Mouse (Mus musculus): ENCODE data around the gene Dnajc22. TPM values are rescaled to one million over a fixed set of nuclear protein-coding genes. Genes with fewer than 3 reads are reported as not detected.

Dnajc22 gene
- total and polyA plus RNA-seq, 3 experiments, result 0.31 to 4.4 (median 3.2) TPM

- DNase-seq, result no peak
Observed at GRCm38 (mm10) chr15:99115065-99115423, 22.1 kb downstream of the Dnajc22 start.

- peak; percentile 6 for DNase-seq
Observed at GRCm38 (mm10) chr15:99116539-99116938, 23.6 kb downstream of the Dnajc22 start.

GRCm38 (mm10) chr15:99120814-99121213 lies 27.8 kb downstream of the Dnajc22 start:
- DNase-seq, result no peak

GRCm38 (mm10) chr15:99122642-99123041 lies 29.7 kb downstream of the Dnajc22 start:
- DNase-seq, result no peak

- no peak for DNase-seq
Observed at GRCm38 (mm10) chr15:99125711-99126080, 32.7 kb downstream of the Dnajc22 start, which contains the start of gene Spats2. Gene Spats2 (plus strand): TSS chr15:99125916.

GRCm38 (mm10) chr15:99126081-99126815 lies 33.3 kb downstream of the Dnajc22 start:
- peak; percentile 93 for DNase-seq

- DNase-seq, result no peak
Observed at GRCm38 (mm10) chr15:99126816-99127365, 33.9 kb downstream of the Dnajc22 start.

- no peak for DNase-seq
Observed at GRCm38 (mm10) chr15:99127851-99128522, 35.0 kb downstream of the Dnajc22 start.

- DNase-seq, result no peak
Observed at GRCm38 (mm10) chr15:99129441-99129840, 36.5 kb downstream of the Dnajc22 start.

- DNase-seq, result no peak
Observed at GRCm38 (mm10) chr15:99129956-99130910, 37.3 kb downstream of the Dnajc22 start.

- DNase-seq, result no peak
Observed at GRCm38 (mm10) chr15:99138389-99138788, 45.4 kb downstream of the Dnajc22 start.

GRCm38 (mm10) chr15:99139669-99140068 lies 46.7 kb downstream of the Dnajc22 start:
- peak; percentile 71 for DNase-seq

- no peak for DNase-seq
Observed at GRCm38 (mm10) chr15:99150516-99150915, 57.5 kb downstream of the Dnajc22 start.

- DNase-seq, result no peak
Observed at GRCm38 (mm10) chr15:99151324-99151723, 58.4 kb downstream of the Dnajc22 start.

- no peak for DNase-seq
Observed at GRCm38 (mm10) chr15:99153466-99153865, 60.5 kb downstream of the Dnajc22 start.

Small RNAs within 50 kb of the gene (microRNA-seq; reads per million reads assigned to microRNA genes)
- 0 to 0.41 reads per million in 2 experiments for gene Mir6960

Other genes with a start within 250 kb of the Dnajc22 start
- 10 to 100 TPM; 36.8 to 58.2 TPM for gene Kmt2d, start 222.0 kb upstream of the Dnajc22 start, total RNA-seq (2021)
- gene Kmt2d, start 222.0 kb upstream of the Dnajc22 start, polyA plus RNA-seq (2012; rRNA removed), result 21.0 and 22.3 TPM in 2 replicates
- gene Rhebl1, start 198.6 kb upstream of the Dnajc22 start, total RNA-seq (2021), result 1 to 10 TPM in 1 of 2 experiments, under 1 TPM in 1; 0.69 to 3.6 TPM
- 1.3 and 2.0 TPM in 2 replicates for gene Rhebl1, start 198.6 kb upstream of the Dnajc22 start, polyA plus RNA-seq (2012; rRNA removed)
- 1 to 10 TPM; 2.3 to 3.5 TPM for gene Dhh, start 194.6 kb upstream of the Dnajc22 start, total RNA-seq (2021)
- gene Dhh, start 194.6 kb upstream of the Dnajc22 start, polyA plus RNA-seq (2012; rRNA removed), result 3.1 and 3.8 TPM in 2 replicates
- 10 to 100 TPM; 11.5 to 14.2 TPM for gene Lmbr1l, start 174.9 kb upstream of the Dnajc22 start, total RNA-seq (2021)
- 36.3 and 58.5 TPM in 2 replicates for gene Lmbr1l, start 174.9 kb upstream of the Dnajc22 start, polyA plus RNA-seq (2012; rRNA removed)
- gene Tuba1b, start 158.6 kb upstream of the Dnajc22 start, total RNA-seq (2021), result 100 to 1,000 TPM; 235 to 261 TPM
- 616 and 725 TPM in 2 replicates for gene Tuba1b, start 158.6 kb upstream of the Dnajc22 start, polyA plus RNA-seq (2012; rRNA removed)
- 10 to 100 TPM in 1 of 2 experiments, not detected in 1; 10.9 TPM for gene Gm49450, start 139.6 kb upstream of the Dnajc22 start, total RNA-seq (2021)
- gene Gm49450, start 139.6 kb upstream of the Dnajc22 start, polyA plus RNA-seq (2012; rRNA removed), result 49.5 and 126 TPM in 2 replicates
- gene Tuba1a, start 139.5 kb upstream of the Dnajc22 start, total RNA-seq (2021), result 100 to 1,000 TPM in 1 of 2 experiments, 10 to 100 TPM in 1; 63.2 to 125 TPM
- 128 and 133 TPM in 2 replicates for gene Tuba1a, start 139.5 kb upstream of the Dnajc22 start, polyA plus RNA-seq (2012; rRNA removed)
- gene Tuba1c, start 63.3 kb upstream of the Dnajc22 start, total RNA-seq (2021), result 100 to 1,000 TPM; 270 to 284 TPM
- gene Tuba1c, start 63.3 kb upstream of the Dnajc22 start, polyA plus RNA-seq (2012; rRNA removed), result 205 and 318 TPM in 2 replicates
- gene Prph, start 38.0 kb upstream of the Dnajc22 start, total RNA-seq (2021), result under 1 TPM; 0.43 to 0.86 TPM
- gene Prph, start 38.0 kb upstream of the Dnajc22 start, polyA plus RNA-seq (2012; rRNA removed), result 2.4 and 8.5 TPM in 2 replicates
- under 1 TPM; 0.73 to 0.78 TPM for gene Troap, start 18.6 kb upstream of the Dnajc22 start, total RNA-seq (2021)
- gene Troap, start 18.6 kb upstream of the Dnajc22 start, polyA plus RNA-seq (2012; rRNA removed), result 2.8 and 5.2 TPM in 2 replicates
- not detected for gene C1ql4, start 5.4 kb upstream of the Dnajc22 start, total RNA-seq (2021)
- not detected in 2 replicates for gene C1ql4, start 5.4 kb upstream of the Dnajc22 start, polyA plus RNA-seq (2012; rRNA removed)
- gene Spats2, start 32.7 kb downstream of the Dnajc22 start, total RNA-seq (2021), result 10 to 100 TPM; 14.0 to 15.6 TPM
- 5.6 and 7.6 TPM in 2 replicates for gene Spats2, start 32.7 kb downstream of the Dnajc22 start, polyA plus RNA-seq (2012; rRNA removed)
- gene Kcnh3, start 131.7 kb downstream of the Dnajc22 start, total RNA-seq (2021), result under 1 TPM; 0.86 to 0.97 TPM
- 2.1 and 2.5 TPM in 2 replicates for gene Kcnh3, start 131.7 kb downstream of the Dnajc22 start, polyA plus RNA-seq (2012; rRNA removed)
- gene Mcrs1, start 158.8 kb downstream of the Dnajc22 start, total RNA-seq (2021), result 10 to 100 TPM; 28.5 to 43.5 TPM
- gene Mcrs1, start 158.8 kb downstream of the Dnajc22 start, polyA plus RNA-seq (2012; rRNA removed), result 55.1 and 63.5 TPM in 2 replicates
- gene Prpf40b, start 201.9 kb downstream of the Dnajc22 start, total RNA-seq (2021), result 10 to 100 TPM; 38.8 to 41.0 TPM
- gene Prpf40b, start 201.9 kb downstream of the Dnajc22 start, polyA plus RNA-seq (2012; rRNA removed), result 84.1 and 106 TPM in 2 replicates
- 1 to 10 TPM; 1.4 to 3.1 TPM for gene Fam186b, start 202.7 kb downstream of the Dnajc22 start, total RNA-seq (2021)
- 1.1 and 1.6 TPM in 2 replicates for gene Fam186b, start 202.7 kb downstream of the Dnajc22 start, polyA plus RNA-seq (2012; rRNA removed)

Data from adrenal gland, adult 2 months (tissue).